Mouse (Mus musculus) monocyte, adult 2 months (primary cell): ENCODE data around the gene Cd4.

ENCODE experiments used
- DNase-seq, 2 experiments: peaks; one replicate each; pipeline ENCODE4 v3.0.0; 2022; ENCODE audit warnings: low spot score in 2 of 2, low read depth in 1 of 2

The Cd4 gene

DNA sequence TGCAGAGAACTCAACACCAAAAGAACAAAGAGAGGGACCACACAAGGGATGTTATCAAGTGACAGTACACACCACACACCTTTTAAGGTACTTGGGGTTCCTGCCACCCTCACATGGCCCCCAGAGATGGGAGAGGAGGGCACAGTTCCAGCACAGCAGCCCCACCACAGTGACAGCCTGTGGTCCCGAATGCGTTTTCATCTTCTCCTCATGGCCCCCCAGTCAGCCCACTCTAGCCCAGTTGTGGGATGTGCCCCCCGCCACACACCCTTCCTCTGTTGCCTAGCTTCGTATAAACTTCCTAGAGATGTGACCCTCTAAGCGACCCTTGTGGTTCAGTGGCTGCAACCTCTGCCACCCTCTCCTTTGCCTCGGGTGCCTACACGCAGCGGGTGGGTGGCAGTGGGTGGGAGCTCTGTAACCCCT is 2.1 kb downstream of the Cd4 start:
- DNase-seq: no peak

DNA sequence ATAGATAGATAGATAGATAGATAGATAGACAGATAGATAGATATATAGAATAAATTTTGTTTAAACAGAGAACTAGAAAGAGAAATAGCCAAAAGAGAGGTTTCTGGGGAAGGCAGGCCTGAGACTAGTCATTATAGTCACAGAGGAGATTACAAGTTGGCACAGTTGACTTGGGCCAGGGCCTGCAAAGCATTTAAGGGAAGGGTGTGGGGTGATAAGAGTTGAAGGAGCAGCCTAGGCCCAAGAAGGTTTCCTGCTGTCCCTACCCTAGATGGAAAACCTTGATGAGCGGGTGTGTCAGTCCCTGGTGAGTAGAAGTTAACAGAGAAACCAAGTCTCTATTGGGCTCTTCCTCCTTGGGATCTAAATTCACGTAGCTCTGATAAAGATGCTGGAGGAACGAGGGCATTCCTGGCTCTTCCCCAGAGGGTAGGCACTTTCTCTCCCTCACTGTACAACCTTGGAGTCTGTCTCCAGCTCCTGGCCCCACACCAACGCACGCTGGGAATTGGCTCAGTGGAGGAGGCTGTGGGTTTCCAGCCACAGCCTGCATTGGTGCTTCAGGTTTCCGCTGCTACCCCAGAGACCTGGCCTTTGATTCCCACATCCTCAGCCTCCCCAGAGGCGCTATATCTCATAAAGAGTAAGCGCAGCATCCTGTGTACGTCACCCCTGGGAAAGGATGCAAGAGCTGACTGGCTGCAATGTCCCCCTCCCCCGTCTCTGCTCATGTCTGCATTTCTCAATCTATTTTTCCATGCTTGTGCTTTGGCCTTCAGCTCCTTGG is 3.1 kb downstream of the Cd4 start:
- DNase-seq: no peak

DNA sequence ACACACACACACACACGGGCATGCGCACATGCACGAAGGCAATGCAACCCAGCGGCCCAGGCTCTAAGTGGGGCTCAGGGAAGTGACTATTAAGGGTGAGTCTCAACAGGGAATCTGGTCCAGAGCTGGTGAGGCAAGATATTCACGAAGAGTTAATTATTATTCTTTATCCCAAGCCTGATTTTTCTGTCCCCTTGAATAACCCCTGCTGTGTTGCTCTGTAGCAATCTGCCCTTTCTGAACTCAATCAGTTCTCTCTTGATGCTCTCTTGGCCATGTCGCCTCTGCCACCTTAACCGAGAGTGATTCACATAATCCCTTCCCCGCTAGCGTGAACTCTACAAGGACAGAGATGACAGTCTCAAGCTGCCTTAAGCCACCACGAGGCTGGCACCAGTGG is 4.7 kb downstream of the Cd4 start:
- DNase-seq: no peak

DNA sequence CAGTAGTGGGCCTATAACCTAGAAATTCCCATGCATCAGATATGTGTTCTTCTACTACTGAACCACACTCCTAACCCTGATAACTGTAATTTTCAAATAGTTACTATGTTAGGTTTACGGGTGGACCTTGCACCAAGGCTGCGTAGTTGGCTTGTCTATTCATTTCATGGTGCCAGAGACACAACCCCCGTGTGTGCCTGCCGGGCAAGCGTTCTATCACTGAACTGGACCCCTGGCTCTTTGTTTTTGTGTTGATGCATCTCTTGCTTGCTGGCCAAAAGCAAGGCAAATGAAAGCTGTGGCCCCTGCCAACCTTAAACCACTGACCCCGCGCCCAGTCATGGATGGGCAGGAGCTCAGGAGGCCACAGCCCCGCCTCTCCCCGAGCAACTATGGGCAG is 6.2 kb downstream of the Cd4 start:
- DNase-seq: no peak

DNA sequence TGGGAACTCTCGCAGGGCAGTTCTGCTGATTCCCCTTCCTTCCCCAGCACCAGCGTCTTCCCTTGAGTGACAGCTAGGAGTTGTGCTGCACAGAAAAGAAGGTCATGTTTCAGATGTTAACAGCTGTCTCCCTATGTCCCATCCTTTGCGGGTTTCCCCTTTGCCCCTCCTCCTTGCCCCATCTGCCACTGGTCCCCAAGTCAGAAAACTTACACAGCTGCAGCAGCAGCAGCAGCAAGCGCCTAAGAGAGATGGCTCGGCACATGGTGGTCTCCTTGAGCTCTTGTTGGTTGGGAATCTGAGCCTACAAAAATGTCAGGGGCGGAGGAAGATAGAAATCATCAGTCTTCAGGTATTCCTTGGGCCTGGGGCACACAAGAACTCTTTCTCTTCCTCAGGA is 8.6 kb downstream of the Cd4 start:
- no peak for DNase-seq

DNA sequence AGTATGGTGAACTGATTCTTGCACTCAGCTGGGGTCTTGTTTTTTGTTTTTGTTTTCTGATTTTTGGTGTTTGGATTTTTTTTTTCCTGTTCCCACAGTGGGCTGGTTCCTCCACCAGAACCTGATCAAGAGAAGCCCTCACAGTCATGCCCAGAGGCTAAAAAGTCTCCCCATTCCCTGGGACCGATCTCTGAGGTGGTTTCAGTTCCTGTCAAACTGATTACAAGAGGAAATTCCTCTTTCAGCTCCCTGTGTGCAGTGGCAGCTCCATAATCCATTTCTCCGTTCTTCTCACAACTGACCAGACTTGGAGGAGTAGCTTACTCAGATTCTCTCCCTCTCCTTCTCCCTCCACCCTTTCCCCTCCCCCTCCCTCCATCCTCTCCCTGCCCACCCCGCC is 13.7 kb downstream of the Cd4 start:
- DNase-seq: no peak

DNA sequence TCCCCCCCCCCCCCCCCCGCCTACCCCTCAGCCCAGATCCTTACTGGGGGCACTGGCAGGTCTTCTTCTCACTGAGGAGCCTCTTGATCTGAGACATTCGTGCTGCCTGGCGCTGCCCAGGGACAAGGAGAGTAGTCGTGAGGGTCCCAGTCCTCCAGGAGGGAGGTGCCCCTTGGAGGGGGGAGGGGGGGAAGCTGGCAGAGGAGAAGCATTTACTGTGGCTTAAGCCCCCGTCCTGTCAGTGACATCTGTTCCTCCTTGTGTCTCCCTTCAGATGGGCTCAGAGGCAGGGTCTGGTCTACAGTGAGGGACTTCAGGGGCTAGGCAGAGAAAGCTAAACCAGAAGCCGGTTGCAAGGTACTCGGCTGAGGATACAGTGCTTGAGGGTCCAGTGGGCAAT is 21.5 kb downstream of the Cd4 start:
- DNase-seq: no peak

DNA sequence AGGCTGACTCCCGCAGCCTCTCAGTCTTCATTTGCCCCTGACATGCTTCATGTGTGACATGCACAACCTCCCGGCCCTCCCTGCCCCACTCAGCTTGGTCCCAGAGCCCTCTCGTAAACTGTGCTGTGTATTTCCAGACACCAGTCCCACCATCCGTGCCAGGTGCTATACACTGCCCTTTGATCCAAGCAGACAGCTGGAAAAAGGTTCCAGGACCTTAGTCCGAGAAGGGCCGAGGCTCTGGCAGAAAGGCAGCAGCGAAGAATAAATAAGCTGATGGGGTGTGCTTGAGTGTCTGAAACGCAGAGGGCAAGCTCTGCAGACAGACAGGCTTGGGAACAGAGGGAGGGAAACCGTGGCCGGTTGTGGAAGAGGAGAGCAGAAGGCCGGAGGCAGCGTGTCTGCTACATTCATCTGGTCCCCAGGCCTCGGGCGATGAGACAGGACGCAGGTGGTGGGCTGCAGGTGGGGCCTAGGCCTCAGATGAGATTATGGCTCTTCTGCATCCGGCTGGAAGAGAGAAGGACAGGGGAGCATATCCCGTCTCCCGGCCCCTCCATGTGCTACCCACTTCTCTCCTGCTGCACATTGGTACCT is 22.2 kb downstream of the Cd4 start:
- no peak for DNase-seq

DNA sequence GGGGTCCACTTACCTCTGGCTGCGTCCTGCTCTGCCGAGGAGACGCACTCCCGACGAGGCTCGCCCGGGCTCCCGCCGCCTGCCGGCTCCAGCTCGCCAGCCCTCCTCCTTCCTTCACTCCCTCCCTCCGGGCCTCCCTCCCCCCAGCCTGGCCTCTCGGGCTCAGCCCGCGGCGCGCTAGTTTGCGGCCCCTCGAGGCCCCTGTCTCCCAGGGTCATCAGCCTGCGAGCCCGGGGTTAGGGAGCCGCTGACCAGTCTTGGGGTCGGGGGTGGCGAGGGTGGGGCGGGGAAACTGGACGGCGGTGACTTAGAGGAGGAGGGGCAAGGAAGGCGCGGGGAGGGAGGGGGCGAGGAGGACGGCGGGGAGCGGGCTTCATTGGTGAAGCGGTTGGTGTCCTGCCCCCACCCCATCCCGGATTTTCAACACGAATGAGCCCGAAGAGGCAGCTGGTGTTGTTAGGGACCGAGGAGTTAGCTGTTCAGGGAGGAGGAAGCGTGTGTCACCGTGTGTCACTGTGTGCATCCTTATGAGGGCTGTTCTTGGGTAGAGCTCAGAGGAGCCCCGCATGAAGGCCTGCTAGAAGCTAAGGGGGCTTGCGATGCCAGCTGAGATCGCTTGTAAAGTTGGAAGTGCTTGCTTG is 24.2 kb downstream of the Cd4 start, which contains the start of gene Gpr162:
Gpr162 (minus strand) TSS at position 326 of the 641 bp plus-strand sequence.
- no peak for DNase-seq

DNA sequence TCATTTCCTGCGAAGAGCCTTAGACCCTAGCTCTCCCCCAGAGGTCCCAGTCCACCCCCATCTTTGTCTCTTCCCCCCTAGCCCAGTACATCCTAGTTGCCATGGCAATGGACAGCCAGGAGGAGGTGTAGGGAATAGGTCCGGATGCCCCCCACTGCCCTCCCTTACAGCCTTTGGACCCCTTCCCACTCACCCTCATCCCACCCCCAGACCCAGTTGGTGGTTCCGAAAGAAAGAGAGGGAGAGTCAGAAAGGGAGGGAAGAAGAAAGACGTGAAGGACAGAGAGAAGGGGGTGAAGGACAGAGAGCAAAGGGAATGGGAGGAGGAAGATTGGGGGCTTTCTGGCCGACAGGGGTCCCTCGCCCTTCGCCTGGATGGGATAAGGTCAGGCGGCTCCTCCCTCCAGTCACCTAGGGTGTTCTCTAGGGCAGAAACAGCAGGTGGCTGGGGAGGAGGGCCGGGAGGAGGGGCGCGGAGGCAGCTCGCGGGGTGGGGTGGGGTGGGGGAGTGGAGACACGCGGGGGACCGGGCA is 24.8 kb downstream of the Cd4 start:
- DNase-seq: no peak

DNA sequence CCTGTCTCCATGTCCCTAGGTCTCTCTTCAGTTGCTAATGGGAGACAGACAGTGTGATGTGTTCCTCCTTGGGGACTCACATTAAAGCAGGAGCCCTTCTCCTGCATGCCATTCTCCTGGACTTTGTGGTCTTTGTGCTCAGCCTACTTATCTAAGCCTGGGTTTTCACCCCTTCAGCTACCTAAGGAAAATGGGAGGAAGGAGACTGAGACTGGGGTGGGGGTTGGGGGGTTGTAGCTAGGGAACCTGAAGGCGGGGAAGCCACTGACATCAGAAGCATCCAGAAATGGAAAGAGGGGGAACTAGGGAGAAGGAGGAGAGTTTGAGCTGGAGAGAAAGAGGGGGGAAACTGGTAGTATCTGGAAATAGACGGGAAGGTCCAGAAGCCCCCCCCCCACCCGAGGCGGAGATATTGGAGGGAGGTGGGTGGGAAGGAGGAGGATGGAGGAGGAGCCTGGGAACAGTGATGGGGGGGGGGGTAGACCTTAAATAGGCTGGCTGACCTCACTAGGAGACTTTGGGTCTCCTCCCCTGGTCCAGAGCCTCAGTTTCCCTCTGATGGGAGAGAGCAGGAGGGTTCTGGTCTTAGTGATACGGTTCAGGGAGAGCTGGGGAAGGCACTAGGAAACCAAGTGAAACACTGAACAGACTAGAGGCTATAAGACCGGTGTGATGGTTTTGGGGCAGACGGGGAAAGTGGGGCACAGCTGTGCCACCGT is 25.5 kb downstream of the Cd4 start:
- DNase-seq: no peak

DNA sequence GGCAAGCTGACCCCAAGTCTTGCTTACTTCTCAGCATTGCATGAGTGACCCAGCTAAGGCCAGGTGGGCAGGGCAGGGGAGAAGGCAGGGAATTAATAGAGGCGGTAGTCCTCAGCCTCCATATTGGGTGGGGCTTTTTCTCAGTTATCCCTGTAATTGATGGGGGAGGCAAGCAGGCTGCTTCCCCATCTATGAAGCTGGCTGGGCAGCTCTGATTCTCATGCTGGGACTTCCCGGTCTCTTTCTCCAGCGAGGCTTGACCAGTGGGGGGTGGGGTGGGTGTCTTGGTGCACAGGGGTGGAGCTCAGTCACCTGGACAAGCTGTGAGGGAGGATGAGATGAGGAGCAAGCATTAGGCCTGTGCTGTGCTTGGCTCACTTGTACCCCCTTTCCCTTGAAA is 26.2 kb downstream of the Cd4 start:
- DNase-seq: no peak

DNA sequence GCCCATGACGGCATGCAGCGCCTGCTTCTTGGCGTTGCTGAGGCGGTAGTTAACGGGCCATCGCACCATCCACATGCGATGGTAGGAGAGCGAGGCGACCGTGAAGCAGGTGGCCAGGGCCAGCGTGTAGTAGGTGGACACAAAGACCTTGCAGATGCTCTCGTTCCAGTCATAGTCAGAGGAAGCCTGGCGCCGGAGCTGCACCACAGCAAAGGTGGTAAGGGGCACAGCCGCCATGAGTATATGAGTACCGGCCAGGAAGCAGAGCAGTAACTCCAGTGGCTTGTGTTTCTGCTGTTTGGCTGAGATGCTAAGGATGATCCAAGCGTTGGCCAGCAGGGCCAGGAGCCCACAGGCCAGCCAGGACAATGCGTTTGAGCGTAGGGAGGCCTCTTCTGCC is 26.8 kb downstream of the Cd4 start:
- no peak for DNase-seq

DNA sequence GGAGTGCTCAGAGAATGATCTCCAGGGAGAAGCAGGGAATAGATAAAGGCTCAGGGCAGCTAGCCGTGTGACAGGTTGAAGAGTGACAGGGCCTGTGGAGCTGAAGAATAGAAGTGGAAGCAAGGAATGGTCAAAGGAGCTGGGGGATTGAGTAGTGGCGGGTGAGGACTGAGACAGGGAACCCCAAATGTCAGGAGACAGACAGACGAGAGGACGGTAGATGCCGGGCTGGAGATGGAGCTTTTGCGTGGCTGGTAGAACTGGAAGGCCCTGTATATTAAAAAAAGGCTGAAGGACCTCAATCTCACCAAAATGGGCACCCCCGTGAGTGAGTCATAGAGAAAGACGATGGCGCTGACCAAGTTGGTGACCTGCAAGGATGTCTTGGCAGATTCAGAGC is 27.5 kb downstream of the Cd4 start:
- DNase-seq: no peak

DNA sequence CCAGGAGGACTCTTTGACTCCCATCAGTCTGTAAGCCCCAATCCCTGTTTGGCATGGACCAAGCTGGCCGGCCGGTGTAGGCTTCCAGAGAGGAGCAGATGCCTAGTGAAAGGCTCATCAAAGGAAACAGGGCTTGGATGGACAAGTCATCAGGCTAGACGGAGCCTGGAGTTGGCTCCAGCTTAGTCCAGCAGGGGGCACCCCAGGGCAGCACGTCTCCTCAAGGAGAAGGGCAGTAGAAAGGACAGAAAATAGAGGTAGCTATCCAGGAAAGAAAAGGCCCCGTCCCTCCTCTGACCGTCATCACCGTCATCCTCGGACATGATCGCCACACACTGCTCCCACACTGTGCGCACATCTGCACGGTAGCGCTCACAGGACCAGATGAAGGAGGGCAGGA is 28.3 kb downstream of the Cd4 start:
- peak; percentile 56 to 79 for DNase-seq

DNA sequence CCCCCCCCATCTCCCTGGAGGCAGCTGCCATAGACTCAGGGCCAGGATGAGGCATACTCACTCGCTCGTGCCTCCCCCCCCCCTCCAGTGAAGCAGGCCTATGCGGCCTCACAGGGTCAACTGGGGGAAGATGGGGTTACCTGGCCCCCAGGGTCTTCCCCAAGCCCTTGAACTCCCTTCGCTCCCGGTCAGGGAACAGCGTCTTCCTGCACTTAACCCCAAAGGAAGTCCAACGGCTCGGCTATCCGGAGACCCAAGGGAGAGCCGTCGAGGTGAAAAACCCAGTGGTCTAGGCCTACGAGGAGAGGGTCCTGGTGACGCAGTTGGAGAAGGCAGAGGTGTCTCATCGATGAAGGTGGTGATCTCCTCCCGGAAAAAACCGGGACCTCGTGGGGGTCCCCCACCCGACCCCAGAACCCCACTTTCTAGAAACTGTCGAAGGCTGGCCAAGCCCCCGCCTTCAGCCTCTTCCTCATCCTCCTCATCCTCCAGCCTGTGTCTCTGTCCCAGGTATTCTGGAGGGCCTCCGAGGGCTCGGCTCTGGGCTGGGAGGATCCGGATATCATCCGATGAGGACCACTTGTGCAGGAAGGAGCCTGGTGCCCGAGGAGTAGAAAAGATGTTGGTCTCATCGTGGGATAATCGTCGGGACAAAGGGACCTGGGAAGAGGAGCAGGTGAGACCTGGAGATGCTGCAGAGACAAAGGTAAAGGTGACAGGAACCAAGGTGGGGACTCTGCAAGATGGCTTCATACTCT is 29.3 kb downstream of the Cd4 start:
- no peak for DNase-seq

DNA sequence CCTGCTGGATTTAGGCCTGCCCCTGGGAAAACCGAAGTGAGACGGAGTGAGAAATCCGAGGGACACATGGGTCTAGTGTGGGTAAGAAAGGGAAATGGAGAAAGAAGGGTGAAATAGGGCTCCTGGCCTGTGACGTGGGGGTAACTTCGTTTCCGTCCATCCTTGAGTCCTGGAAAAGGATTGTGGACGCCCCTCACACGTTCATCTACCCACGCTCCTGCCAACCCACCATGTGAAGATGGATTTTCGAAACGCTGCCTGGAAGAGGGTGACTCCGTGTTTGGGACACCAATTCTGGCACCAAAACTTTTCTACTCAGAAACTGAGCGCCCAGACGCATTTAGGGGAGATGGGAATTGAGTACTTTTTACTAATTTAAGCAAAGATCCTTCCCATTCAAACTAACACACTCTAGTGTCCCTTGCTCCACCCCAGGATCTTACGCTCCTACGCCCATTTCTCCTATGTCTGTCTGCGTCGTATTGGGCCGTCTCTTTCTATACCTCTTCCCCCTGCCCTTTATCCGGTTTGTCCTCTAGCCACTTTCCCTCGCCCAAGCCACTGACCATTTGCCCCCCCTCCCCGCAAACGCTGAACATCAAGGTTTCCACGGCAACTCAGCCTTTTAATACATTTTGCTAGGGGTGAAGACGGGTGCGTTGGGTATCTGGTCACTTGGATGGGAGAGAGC is 30.0 kb downstream of the Cd4 start:
- no peak for DNase-seq

DNA sequence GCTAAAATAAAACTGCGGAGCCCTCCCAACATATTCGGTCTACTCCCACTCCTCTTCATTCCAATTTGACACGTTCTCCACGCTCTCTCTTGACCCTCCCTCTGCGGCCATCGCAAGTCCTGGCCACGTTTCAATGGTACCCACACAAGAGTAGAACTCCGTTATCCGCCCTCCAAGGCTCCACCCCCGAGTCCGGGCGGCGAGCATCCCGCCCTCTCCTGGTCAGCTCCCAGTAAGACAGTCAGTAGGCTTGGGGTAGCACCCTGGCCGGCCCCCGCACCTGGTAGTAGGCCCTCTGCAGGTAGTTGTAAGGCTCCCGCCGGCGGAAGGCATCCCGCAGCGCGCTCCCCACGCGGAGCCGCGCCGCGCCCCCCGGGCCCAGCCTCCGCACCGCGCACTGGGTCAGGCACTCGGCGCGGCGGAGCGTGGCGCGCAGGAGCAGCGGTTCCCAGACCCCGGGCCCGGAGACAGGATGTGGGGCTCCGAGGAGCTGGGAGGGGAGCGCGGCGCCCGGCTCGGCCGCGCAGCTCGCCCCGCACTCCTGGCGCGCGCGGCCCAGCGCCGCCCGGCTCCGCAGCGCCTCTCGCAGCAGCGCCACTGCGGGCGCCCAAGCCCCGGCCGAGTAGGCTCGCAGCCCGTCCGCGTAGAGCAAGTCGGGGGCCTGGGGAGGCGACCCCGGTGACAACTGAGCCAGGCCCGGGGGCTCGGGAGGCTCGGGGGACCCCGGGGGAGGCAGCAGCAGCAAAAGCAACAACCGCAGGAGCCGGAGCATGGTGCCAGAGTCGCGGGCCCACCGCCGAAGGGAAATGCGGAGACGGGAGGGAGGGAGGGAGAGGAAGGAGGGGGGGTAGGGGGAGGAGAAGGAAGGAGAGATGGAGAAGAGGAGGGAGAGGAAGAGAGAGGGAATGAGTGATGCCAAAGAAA is 30.8 kb downstream of the Cd4 start, which contains the start of gene P3h3:
P3h3 (minus strand) TSS at position 837 of the 924 bp plus-strand sequence.
- DNase-seq: peak; percentile 31 to 66

DNA sequence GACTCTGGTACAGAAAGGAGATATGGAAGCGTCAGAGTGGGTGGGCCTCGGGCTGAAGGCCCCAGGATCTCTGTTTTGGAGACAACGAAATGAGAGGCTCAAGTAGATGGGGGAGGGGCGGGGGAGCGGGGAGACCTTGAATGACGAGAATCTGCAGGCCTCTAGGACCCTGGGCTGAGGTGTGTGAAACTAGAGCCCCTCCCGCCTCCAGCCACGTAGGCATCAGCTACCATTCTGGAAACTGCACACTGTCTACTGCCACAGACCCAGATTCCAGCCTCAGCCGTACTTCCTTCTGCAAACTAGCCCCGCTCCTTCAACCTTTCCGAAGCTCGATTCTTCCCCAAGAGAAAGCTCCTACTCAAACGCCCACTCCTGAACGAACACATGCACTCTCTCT is 31.7 kb downstream of the Cd4 start:
- DNase-seq: no peak
